Mouse (Mus musculus) MEL (cell line): ENCODE data around the gene Csgalnact2. TPM values are rescaled to one million over a fixed set of nuclear protein-coding genes. Genes with fewer than 3 reads are reported as not detected.

Experiments used
- DNase-seq: peaks from one replicate; pipeline ENCODE4 v3.0.0; 2011; ENCODE audit warnings: low read depth, low spot score
- H3K27ac ChIP-seq: 2 replicates; pipeline ENCODE4 v1.5.1; 2012; ENCODE audit warnings: low read depth, mild to moderate bottlenecking, control low read depth, low read length, moderate library complexity; ENCODE audit not compliant: control insufficient read depth
- H3K27me3 ChIP-seq, 2 experiments: fragments of 150-350 bp in 1 of 2; sonication (generic) in 1 of 2; 2 replicates each; pipeline ENCODE4 v1.6.1; 2012; ENCODE audit warnings: low read length in 2 of 2, mild to moderate bottlenecking in 2 of 2, improper control_type of control experiment in 1 of 2, moderate library complexity in 1 of 2; ENCODE audit not compliant: insufficient read depth in 2 of 2, control insufficient read depth in 1 of 2
- H3K36me3 ChIP-seq, 2 experiments: 2 replicates each; pipeline ENCODE4 v1.6.1; 2012 to 2014; ENCODE audit warnings: low read length in 2 of 2, improper control_type of control experiment in 1 of 2, inconsistent platforms in 1 of 2, mild to moderate bottlenecking in 1 of 2; ENCODE audit not compliant: insufficient read depth in 2 of 2, control insufficient read depth in 1 of 2
- H3K4me1 ChIP-seq, 2 experiments: fragments of 150-350 bp in 1 of 2; sonication (generic) in 1 of 2; 2 replicates each; pipeline ENCODE4 v1.6.1; 2012; ENCODE audit warnings: low read length in 2 of 2, improper control_type of control experiment in 1 of 2, mild to moderate bottlenecking in 1 of 2; ENCODE audit not compliant: insufficient read depth in 2 of 2, control insufficient read depth in 1 of 2
- H3K4me3 ChIP-seq, 2 experiments: fragments of 150-350 bp in 1 of 2; sonication (generic) in 1 of 2; 2 replicates each; pipeline ENCODE4 v1.5.1; 2012; ENCODE audit warnings: low read depth in 2 of 2, low read length in 2 of 2, mild to moderate bottlenecking in 2 of 2, moderate library complexity in 2 of 2, control low read depth in 1 of 2, improper control_type of control experiment in 1 of 2; ENCODE audit not compliant: control insufficient read depth in 1 of 2, insufficient read depth in 1 of 2
- H3K79me2 ChIP-seq: 2 replicates; pipeline ENCODE4 v1.6.1; 2012; ENCODE audit warnings: mild to moderate bottlenecking, low read length, moderate library complexity; ENCODE audit not compliant: control insufficient read depth, poor library complexity, insufficient read depth
- H3K9ac ChIP-seq: 2 replicates; pipeline ENCODE4 v1.6.1; 2012; ENCODE audit warnings: low read depth, mild to moderate bottlenecking, control low read depth, low read length, moderate library complexity; ENCODE audit not compliant: control insufficient read depth, poor library complexity, severe bottlenecking
- H3K9me3 ChIP-seq: fragments of 150-350 bp; sonication (generic); replicated peaks from 2 replicates; pipeline ENCODE4 v1.6.1; 2012; ENCODE audit warnings: mild to moderate bottlenecking, low read length, improper control_type of control experiment, moderate library complexity; ENCODE audit not compliant: insufficient read depth
- BHLHE40 ChIP-seq: IDR thresholded peaks from 2 replicates; pipeline ENCODE4 v1.6.1; 2012; ENCODE audit warnings: low read depth, mild to moderate bottlenecking, inconsistent platforms, low read length, improper control_type of control experiment, borderline replicate concordance
- CHD1 ChIP-seq: IDR thresholded peaks from 2 replicates; pipeline ENCODE4 v1.6.1; 2012; ENCODE audit warnings: low read depth, mild to moderate bottlenecking, inconsistent platforms, low read length, improper control_type of control experiment
- EP300 ChIP-seq, 2 experiments: IDR thresholded peaks; 2 replicates each; pipeline ENCODE4 v1.6.1; 2011; ENCODE audit warnings: improper control_type of control experiment in 2 of 2, low read length in 2 of 2, low read depth in 1 of 2, mild to moderate bottlenecking in 1 of 2
- ETS1 ChIP-seq: IDR thresholded peaks from 2 replicates; pipeline ENCODE4 v1.6.1; 2012; ENCODE audit warnings: low read depth, mild to moderate bottlenecking, inconsistent platforms, low read length, improper control_type of control experiment, moderate library complexity
- GABPA ChIP-seq: IDR thresholded peaks from 2 replicates; pipeline ENCODE4 v1.6.1; 2012; ENCODE audit warnings: low read depth, mild to moderate bottlenecking, inconsistent platforms, low read length, improper control_type of control experiment, moderate library complexity
- GATA1 ChIP-seq: IDR thresholded peaks from 2 replicates; pipeline ENCODE4 v1.6.1; 2011; ENCODE audit warnings: low read depth, low read length, improper control_type of control experiment
- KAT2A ChIP-seq: conservative IDR thresholded peaks from 2 replicates; pipeline ENCODE4 v1.6.1; 2012; ENCODE audit warnings: low read depth, low read length, improper control_type of control experiment, inconsistent platforms
- MAZ ChIP-seq: IDR thresholded peaks from 2 replicates; pipeline ENCODE4 v1.6.1; 2012; ENCODE audit warnings: low read depth, mild to moderate bottlenecking, inconsistent platforms, low read length, improper control_type of control experiment
- MYB ChIP-seq: IDR thresholded peaks from 2 replicates; pipeline ENCODE4 v1.6.1; 2011; ENCODE audit warnings: mild to moderate bottlenecking, low read depth, low read length, improper control_type of control experiment
- NELFE ChIP-seq: IDR thresholded peaks from 2 replicates; pipeline ENCODE4 v1.6.1; 2011; ENCODE audit warnings: low read depth, low read length, improper control_type of control experiment
- POLR2A ChIP-seq, 2 experiments: IDR thresholded peaks; 2 replicates each; pipeline ENCODE4 v1.6.1; 2011 to 2012; ENCODE audit warnings: low read length in 2 of 2, mild to moderate bottlenecking in 2 of 2, control low read depth in 1 of 2, improper control_type of control experiment in 1 of 2, low read depth in 1 of 2, moderate library complexity in 1 of 2; ENCODE audit not compliant: control insufficient read depth in 1 of 2, insufficient read depth in 1 of 2, poor library complexity in 1 of 2
- POLR2AphosphoS2 ChIP-seq: IDR thresholded peaks from 2 replicates; pipeline ENCODE4 v1.6.1; 2011; ENCODE audit warnings: low read length, improper control_type of control experiment
- SIN3A ChIP-seq: IDR thresholded peaks from 2 replicates; pipeline ENCODE4 v1.6.1; 2012; ENCODE audit warnings: low read length, improper control_type of control experiment, inconsistent platforms
- SMC3 ChIP-seq: IDR thresholded peaks from 2 replicates; pipeline ENCODE4 v1.6.1; 2011; ENCODE audit warnings: low read depth, low read length, improper control_type of control experiment
- TCF12 ChIP-seq: IDR thresholded peaks from 2 replicates; pipeline ENCODE4 v1.6.1; 2014; ENCODE audit warnings: low read depth, mild to moderate bottlenecking, inconsistent platforms, low read length, improper control_type of control experiment, moderate library complexity
- ZMIZ1 ChIP-seq: IDR thresholded peaks from 2 replicates; pipeline ENCODE4 v1.6.1; 2012; ENCODE audit warnings: low read depth, mild to moderate bottlenecking, inconsistent platforms, low read length, improper control_type of control experiment, moderate library complexity
- ZNF384 ChIP-seq: IDR thresholded peaks from 2 replicates; pipeline ENCODE4 v1.6.1; 2012; ENCODE audit warnings: low read depth, mild to moderate bottlenecking, inconsistent platforms, low read length, improper control_type of control experiment
- polyA plus RNA-seq, 2 experiments: library from polyadenylated mRNA; stranded (reverse) in 1 of 2; unstranded in 1 of 2; fragments of >175 nt in 1 of 2; fragments of >200 nt in 1 of 2; gene quantifications; 2 replicates each; pipeline versions ENCODE4 v1.2.1 to v1.2.4; 2012; ENCODE audit warnings: low replicate concordance in 2 of 2, low read depth in 1 of 2; ENCODE audit not compliant: insufficient read length in 2 of 2, insufficient read depth in 1 of 2, missing spikeins in 1 of 2
- total RNA-seq: library from RNA; depleted of rRNA; stranded (reverse); fragments of 300-350 nt; gene quantifications from 2 replicates; pipeline ENCODE4 v1.2.3, GENCODE M21; 2012

Csgalnact2 gene
- total and polyA plus RNA-seq, 3 experiments: 17.5 to 119 (median 22.4) TPM

- peak; percentile 81 to 91 for TF ChIP-seq EP300 (IDR thresholded peaks at IDR 0.05; ENCODE audit: low read depth in 1 of 2, low read length in 2 of 2)
These were observed 1.8 kb downstream of the Csgalnact2 start (continued) for GRCm38 (mm10) chr6:118137148-118137547.

- H3K9me3 ChIP-seq: no peaks in the 10 kb centered on the region
- peaks cover 40% of the 10 kb centered on the region for H3K79me2 ChIP-seq
These were observed 4.5 kb downstream of the Csgalnact2 start for GRCm38 (mm10) chr6:118134461-118134860.

GRCm38 (mm10) chr6:118130022-118130421 is 8.9 kb downstream of the Csgalnact2 start:
- peak overlapping the region; percentile 65 for H3K27ac ChIP-seq

More at GRCm38 (mm10) chr6:118134461-118134860, 4.5 kb downstream of the Csgalnact2 start:
- Histone ChIP-seq H3K27me3 (no peaks in the 10 kb centered on the region), H3K36me3 (peaks cover 2 to 46% of the 10 kb centered on the region in 2 experiments; a peak in 3 of 4 replicates), H3K27ac (peak overlapping the region; percentile 52), H3K9ac (no peak overlapping the region), H3K4me1 (peaks cover 22 to 56% of the 10 kb centered on the region in 2 experiments), H3K4me3 (peak overlapping the region in 1 of 2 experiments; percentile 28; a peak in 1 of 4 replicates)
- no peak for TF ChIP-seq POLR2A (IDR thresholded peaks at IDR 0.05; ENCODE audit: control insufficient read depth in 1 of 2, insufficient read depth in 1 of 2, low read depth in 1 of 2, low read length in 2 of 2, poor library complexity in 1 of 2)
- no peak for TF ChIP-seq SMC3
- TF ChIP-seq POLR2AphosphoS2: no peak
- TF ChIP-seq EP300 (IDR thresholded peaks at IDR 0.05; ENCODE audit: low read depth in 1 of 2, low read length in 2 of 2): no peak
- TF ChIP-seq MAZ: no peak
- no peak for TF ChIP-seq SIN3A
- no peak for TF ChIP-seq GATA1
- no peak for TF ChIP-seq MYB
- TF ChIP-seq ZMIZ1: no peak
- no peak for TF ChIP-seq BHLHE40
- TF ChIP-seq CHD1: no peak
- TF ChIP-seq NELFE: no peak
- peak; percentile 47 for DNase-seq

More at GRCm38 (mm10) chr6:118130022-118130421, 8.9 kb downstream of the Csgalnact2 start:
- Histone ChIP-seq H3K4me1 (peaks cover 32 to 57% of the 10 kb centered on the region in 2 experiments), H3K79me2 (peaks cover 23% of the 10 kb centered on the region), H3K9me3 (no peaks in the 10 kb centered on the region), H3K9ac (no peak overlapping the region), H3K27me3 (no peaks in the 10 kb centered on the region), H3K36me3 (peaks cover 10 to 60% of the 10 kb centered on the region in 2 experiments), H3K4me3 (no peak overlapping the region; a peak in 1 of 4 replicates)
- TF ChIP-seq GABPA (peak; percentile 64; the same call in 1 of the 2 replicates), ETS1 (peak; percentile 62), SIN3A (peak; percentile 30; the same call in 1 of the 2 replicates), GATA1 (peak; percentile 21; the same call in 1 of the 2 replicates), TCF12 (no peak), ZNF384 (0 out of 2 replicates have a peak, but pooled peaks have one; percentile 14), KAT2A (no peak), EP300 (IDR thresholded peaks at IDR 0.05; ENCODE audit: low read depth in 1 of 2, low read length in 2 of 2) (peak; percentile 50 to 67; a peak in 3 of 4 replicates)
- peak; percentile 39 for DNase-seq
